Mouse (Mus musculus) hindbrain, embryonic 16.5 days (tissue): Measurements from ENCODE around the gene Cd3eap. TPM values are rescaled to one million over a fixed set of nuclear protein-coding genes. Genes with fewer than 3 reads are reported as not detected.

ENCODE experiments used
- ATAC-seq: fragments of 200-750 bp; cut with Nextera tagmentation; 2 replicates; pipeline ENCODE4 v1.8.0; 2017; ENCODE audit warnings: moderate TSS enrichment, moderate library complexity
- H3K27ac ChIP-seq: fragments of 300-500 bp; sonication (generic); 2 replicates; pipeline ENCODE4 v1.5.1; 2014; ENCODE audit warnings: low read depth, mild to moderate bottlenecking, control low read depth, low read length, moderate library complexity
- H3K27me3 ChIP-seq: fragments of 300-500 bp; sonication (generic); replicated peaks from 2 replicates; pipeline ENCODE4 v1.6.1; 2014; ENCODE audit warnings: low read length; ENCODE audit not compliant: control insufficient read depth, insufficient read depth
- H3K36me3 ChIP-seq: fragments of 300-500 bp; sonication (generic); 2 replicates; pipeline ENCODE4 v1.6.1; 2014; ENCODE audit warnings: mild to moderate bottlenecking, low read length, moderate library complexity, mixed read lengths; ENCODE audit not compliant: control insufficient read depth, insufficient read depth
- H3K4me1 ChIP-seq: fragments of 300-500 bp; sonication (generic); 2 replicates; pipeline ENCODE4 v1.6.1; 2014; ENCODE audit warnings: low read depth, low read length; ENCODE audit not compliant: control insufficient read depth, insufficient read depth
- H3K4me2 ChIP-seq: fragments of 300-500 bp; sonication (generic); 2 replicates; pipeline ENCODE4 v1.6.1; 2014; ENCODE audit warnings: mild to moderate bottlenecking, low read length, control low read depth, moderate library complexity
- H3K4me3 ChIP-seq: fragments of 300-500 bp; sonication (generic); 2 replicates; pipeline ENCODE4 v1.5.1; 2014; ENCODE audit warnings: mild to moderate bottlenecking, low read length, control low read depth, moderate library complexity
- H3K9ac ChIP-seq: fragments of 300-500 bp; sonication (generic); 2 replicates; pipeline ENCODE4 v1.6.1; 2014; ENCODE audit warnings: low read depth, mild to moderate bottlenecking, control low read depth, low read length, moderate library complexity
- H3K9me3 ChIP-seq: fragments of 300-500 bp; sonication (generic); 2 replicates; pipeline ENCODE4 v1.6.1; 2014; ENCODE audit warnings: mild to moderate bottlenecking, low read length, moderate library complexity; ENCODE audit not compliant: control insufficient read depth
- WGBS: fragments of 180-500 bp; shearing (Covaris S2); extraction: QIAGEN DNeasy Blood & Tissue Kit; methylation state at CpG from one replicate; pipeline ENCODE4 v1.1.7; 2014; 5-methylcytosine and 5-hydroxymethylcytosine counted together
- polyA plus RNA-seq: library from polyadenylated mRNA; unstranded; fragments of >200 nt; fragmentation: Nextera tagmentation; extraction: Ambion mirVana; gene quantifications from 2 replicates; pipeline ENCODE4 v1.2.1, GENCODE M21; 2015

The Cd3eap gene
- polyA plus RNA-seq, 1 experiment from 2014 or later, result 23.6 TPM

- H3K27me3 ChIP-seq, result no peaks in the 10 kb centered on the region
- no peaks in the 10 kb centered on the region for H3K9me3 ChIP-seq
- H3K9ac ChIP-seq, result no peak overlapping the region
- no peak overlapping the region for H3K4me2 ChIP-seq
- ATAC-seq, result no peak
- H3K4me1 ChIP-seq, result peaks cover 11% of the 10 kb centered on the region
- no peaks in the 10 kb centered on the region for H3K36me3 ChIP-seq
- H3K27ac ChIP-seq, result no peak overlapping the region
- no peak overlapping the region for H3K4me3 ChIP-seq
Measured at GRCm38 (mm10) chr7:19328425-19328824, 30.9 kb downstream of the Cd3eap start.

GRCm38 (mm10) chr7:19327782-19328181 is 31.5 kb downstream of the Cd3eap start:
- Histone ChIP-seq H3K4me3 (no peak overlapping the region), H3K9me3 (no peaks in the 10 kb centered on the region), H3K27ac (no peak overlapping the region), H3K27me3 (no peaks in the 10 kb centered on the region), H3K4me2 (peak overlapping the region; percentile 68), H3K4me1 (peaks cover 11% of the 10 kb centered on the region), H3K36me3 (no peaks in the 10 kb centered on the region), H3K9ac (no peak overlapping the region)
- WGBS, result 80% methylated on average over 5 of the region's 5 CpGs
- ATAC-seq, result no peak

- ATAC-seq, result peak; percentile 57
- H3K27ac ChIP-seq, result no peak overlapping the region; the same call in 1 of the 2 replicates
- WGBS, result 0% methylated on average over 22 of the region's 22 CpGs
Measured at GRCm38 (mm10) chr7:19327128-19327527, 32.2 kb downstream of the Cd3eap start.

GRCm38 (mm10) chr7:19326359-19326758 is 32.9 kb downstream of the Cd3eap start:
- WGBS, result under 1% methylated on average over 19 of the region's 20 CpGs
- ATAC-seq, result peak; percentile 39
- H3K9ac ChIP-seq, result peak overlapping the region; percentile 63

More at GRCm38 (mm10) chr7:19327128-19327527, 32.2 kb downstream of the Cd3eap start:
- Histone ChIP-seq H3K36me3 (no peaks in the 10 kb centered on the region), H3K9ac (peak overlapping the region; percentile 63), H3K4me1 (peaks cover 11% of the 10 kb centered on the region), H3K27me3 (no peaks in the 10 kb centered on the region), H3K4me2 (peak overlapping the region; percentile 68), H3K4me3 (peak overlapping the region; percentile 43), H3K9me3 (no peaks in the 10 kb centered on the region)

GRCm38 (mm10) chr7:19325262-19326199 is 33.8 kb downstream of the Cd3eap start:
- H3K4me2 ChIP-seq, result no peak overlapping the region
- no peaks in the 10 kb centered on the region for H3K27me3 ChIP-seq
- H3K4me1 ChIP-seq, result peaks cover 13% of the 10 kb centered on the region
- no peak overlapping the region for H3K27ac ChIP-seq
- no peak for ATAC-seq
- WGBS, result 74% methylated on average over 21 of the region's 21 CpGs
- H3K36me3 ChIP-seq, result no peaks in the 10 kb centered on the region
- no peak overlapping the region for H3K4me3 ChIP-seq
- no peaks in the 10 kb centered on the region for H3K9me3 ChIP-seq
- no peak overlapping the region for H3K9ac ChIP-seq

More at GRCm38 (mm10) chr7:19326359-19326758, 32.9 kb downstream of the Cd3eap start:
- no peaks in the 10 kb centered on the region for H3K27me3 ChIP-seq
- peak overlapping the region; percentile 43 for H3K4me3 ChIP-seq
- no peaks in the 10 kb centered on the region for H3K9me3 ChIP-seq
- no peaks in the 10 kb centered on the region for H3K36me3 ChIP-seq
- peaks cover 11% of the 10 kb centered on the region for H3K4me1 ChIP-seq
- peak overlapping the region; percentile 26 for H3K27ac ChIP-seq
- peak overlapping the region; percentile 68 for H3K4me2 ChIP-seq

- Histone ChIP-seq H3K4me2 (no peak overlapping the region), H3K27ac (no peak overlapping the region), H3K36me3 (no peaks in the 10 kb centered on the region), H3K4me1 (peaks cover 22% of the 10 kb centered on the region), H3K27me3 (no peaks in the 10 kb centered on the region), H3K9ac (no peak overlapping the region), H3K9me3 (no peaks in the 10 kb centered on the region), H3K4me3 (no peak overlapping the region)
- no peak for ATAC-seq
- WGBS, result 85% methylated on average over 11 of the region's 11 CpGs
Measured at GRCm38 (mm10) chr7:19324221-19324620, 35.1 kb downstream of the Cd3eap start.

GRCm38 (mm10) chr7:19322489-19322888 is 36.8 kb downstream of the Cd3eap start:
- H3K27ac ChIP-seq, result no peak overlapping the region
- no peak overlapping the region for H3K9ac ChIP-seq
- H3K4me2 ChIP-seq, result no peak overlapping the region
- H3K27me3 ChIP-seq, result no peaks in the 10 kb centered on the region
- H3K36me3 ChIP-seq, result no peaks in the 10 kb centered on the region
- H3K4me3 ChIP-seq, result no peak overlapping the region
- ATAC-seq, result no peak
- WGBS, result 65% methylated on average over 9 of the region's 9 CpGs
- H3K9me3 ChIP-seq, result no peaks in the 10 kb centered on the region
- H3K4me1 ChIP-seq, result peaks cover 22% of the 10 kb centered on the region

- no peak for ATAC-seq
- H3K27me3 ChIP-seq, result no peaks in the 10 kb centered on the region
- H3K4me3 ChIP-seq, result no peak overlapping the region
- WGBS, result 67% methylated on average over 5 of the region's 5 CpGs
- H3K4me2 ChIP-seq, result no peak overlapping the region
- no peaks in the 10 kb centered on the region for H3K36me3 ChIP-seq
- H3K4me1 ChIP-seq, result peaks cover 15% of the 10 kb centered on the region
- no peak overlapping the region for H3K9ac ChIP-seq
- H3K9me3 ChIP-seq, result no peaks in the 10 kb centered on the region
- H3K27ac ChIP-seq, result no peak overlapping the region
Measured at GRCm38 (mm10) chr7:19321464-19321863, 37.8 kb downstream of the Cd3eap start.

- 37% methylated on average over 7 of the region's 7 CpGs for WGBS
- Histone ChIP-seq H3K36me3 (no peaks in the 10 kb centered on the region), H3K27me3 (no peaks in the 10 kb centered on the region), H3K4me1 (peaks cover 12% of the 10 kb centered on the region), H3K4me3 (peak overlapping the region; percentile 62), H3K9ac (peak overlapping the region; percentile 60), H3K9me3 (no peaks in the 10 kb centered on the region), H3K27ac (no peak overlapping the region), H3K4me2 (peak overlapping the region; percentile 91)
- no peak for ATAC-seq
Measured at GRCm38 (mm10) chr7:19320637-19321036, 38.6 kb downstream of the Cd3eap start.
